Mouse (Mus musculus) layer of hippocampus, postnatal 25 days (tissue): ENCODE measurements at regions not wholly inside any gene's neighbourhood (a gene's known extent, or its start where the extent isn't known, plus 50 kb on each side); places are given as distances from the start of the nearest gene placed in this dataset.

ENCODE experiments used
- microRNA-seq, 2 experiments: library from miRNA; unstranded; fragments of <30 nt; microRNA quantifications; one replicate each; pipeline ENCODE4 v1.2.0; 2021

Small RNAs in the stretch of these regions (microRNA-seq; reads per million reads assigned to microRNA genes)
- 0 reads per million in 2 experiments for gene Gm44377
